Mouse (Mus musculus) cerebellum, postnatal 36 days (tissue): Measurements from ENCODE around the gene Slc44a3.
"Not testable (repeated sequence)": the region's sequence is repeated elsewhere in the genome, so short reads cannot be mapped to it uniquely, and the experiment has no call there.

ENCODE experiments used
- DNase-seq, 2 experiments: peaks; one replicate each; pipeline ENCODE4 v3.0.0; 2021 to 2022; ENCODE audit warnings: mixed read lengths in 2 of 2

Gene Slc44a3

GRCm38 (mm10) chr3:121550370-121550769 lies 18.2 kb upstream of the Slc44a3 start:
- DNase-seq: peak; percentile 32 to 35

GRCm38 (mm10) chr3:121547851-121548624 lies 15.8 kb upstream of the Slc44a3 start:
- no peak for DNase-seq

GRCm38 (mm10) chr3:121540621-121541020 lies 8.4 kb upstream of the Slc44a3 start:
- DNase-seq: no peak

GRCm38 (mm10) chr3:121539871-121540431 lies 7.7 kb upstream of the Slc44a3 start:
- DNase-seq: no peak

- not testable (repeated sequence) for DNase-seq
Measured at GRCm38 (mm10) chr3:121538847-121539246, 6.6 kb upstream of the Slc44a3 start.

- DNase-seq: no peak
Measured at GRCm38 (mm10) chr3:121537996-121538395, 5.8 kb upstream of the Slc44a3 start.

- no peak for DNase-seq
Measured at GRCm38 (mm10) chr3:121536803-121537202, 4.6 kb upstream of the Slc44a3 start.

- DNase-seq: peak; percentile 46 to 61
Measured at GRCm38 (mm10) chr3:121535813-121536504, 3.8 kb upstream of the Slc44a3 start.

- DNase-seq: no peak
Measured at GRCm38 (mm10) chr3:121531370-121532148, 645 bp downstream of the Slc44a3 start.

GRCm38 (mm10) chr3:121530546-121531258 lies 1.5 kb downstream of the Slc44a3 start:
- no peak for DNase-seq

GRCm38 (mm10) chr3:121526096-121527093 lies 5.8 kb downstream of the Slc44a3 start:
- no peak for DNase-seq

- no peak for DNase-seq
Measured at GRCm38 (mm10) chr3:121521633-121522125, 10.5 kb downstream of the Slc44a3 start.

GRCm38 (mm10) chr3:121521123-121521522 lies 11.1 kb downstream of the Slc44a3 start:
- no peak for DNase-seq

GRCm38 (mm10) chr3:121517030-121517429 lies 15.2 kb downstream of the Slc44a3 start:
- DNase-seq: no peak

- no peak for DNase-seq
Measured at GRCm38 (mm10) chr3:121509141-121509540, 23.1 kb downstream of the Slc44a3 start.

GRCm38 (mm10) chr3:121507678-121508077 lies 24.5 kb downstream of the Slc44a3 start:
- no peak for DNase-seq

GRCm38 (mm10) chr3:121506756-121507155 lies 25.4 kb downstream of the Slc44a3 start:
- DNase-seq: no peak

GRCm38 (mm10) chr3:121506175-121506574 lies 26.0 kb downstream of the Slc44a3 start:
- DNase-seq: no peak

GRCm38 (mm10) chr3:121504927-121505487 lies 27.2 kb downstream of the Slc44a3 start:
- no peak for DNase-seq

- no peak for DNase-seq
Measured at GRCm38 (mm10) chr3:121500734-121501133, 31.5 kb downstream of the Slc44a3 start.
